Mouse (Mus musculus): ENCODE measurements around the gene Myadml2. TPM values are rescaled to one million over a fixed set of nuclear protein-coding genes. Genes with fewer than 3 reads are reported as not detected.
A peak's percentile ranks its signal among the peaks of the same experiment; 100 is the strongest.

Gene Myadml2
- polyA plus RNA-seq, 1 experiment from 2014 or later = 0.68 TPM

- H3K27ac ChIP-seq = no peak within 1 kb of the TSS
- 5% methylated on average over 45 of the region's 45 CpGs for WGBS
- H3K9ac ChIP-seq (replicated peaks) = peak within 1 kb of the TSS; percentile 65
- peaks cover 16% of the 10 kb centered on the region for H3K4me1 ChIP-seq (replicated peaks)
- H3K4me2 ChIP-seq = peak within 1 kb of the TSS; percentile 62
- H3K27me3 ChIP-seq = peaks cover 30% of the 10 kb centered on the region
- H3K9me3 ChIP-seq = no peaks in the 10 kb centered on the region
- H3K36me3 ChIP-seq = peaks cover 79% of the 10 kb centered on the region
- H3K4me3 ChIP-seq (replicated peaks) = peak within 1 kb of the TSS; percentile 31
- ATAC-seq (ENCODE audit: insufficient number of reproducible peaks, insufficient read depth, low FRiP score, low TSS enrichment, low read depth) = no peak
These were observed 39.5 kb downstream of the Myadml2 start, which contains the start of gene Npb for GRCm38 (mm10) chr11:120608241-120609034. Gene Npb (plus strand): TSS chr11:120608477.

DNA sequence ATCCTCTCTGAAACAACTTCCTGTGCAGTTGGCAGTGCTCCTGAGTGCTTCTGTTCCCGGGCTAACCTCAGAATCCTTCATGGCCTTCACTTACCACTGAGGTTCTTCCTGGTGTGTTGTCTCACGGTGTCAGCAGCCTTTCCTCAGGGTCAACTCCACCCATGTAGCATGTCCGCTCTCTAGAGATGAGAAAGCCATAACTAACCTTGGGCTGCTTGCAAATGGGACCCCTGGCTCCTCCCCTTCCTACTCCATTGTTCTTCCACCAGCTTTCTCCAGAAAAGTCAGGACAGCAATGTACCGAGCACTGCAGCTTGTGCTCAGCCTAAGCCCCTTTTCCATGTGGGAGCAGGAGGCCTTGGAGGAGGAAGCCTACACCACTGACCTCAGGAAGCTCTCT is 41.2 kb downstream of the Myadml2 start:
- H3K27ac ChIP-seq = no peak overlapping the region
- 84% methylated on average over 4 of the region's 4 CpGs for WGBS
- peaks cover 79% of the 10 kb centered on the region for H3K36me3 ChIP-seq

GRCm38 (mm10) chr11:120605667-120606066 is 42.3 kb downstream of the Myadml2 start:
- no peak for ATAC-seq (ENCODE audit: insufficient number of reproducible peaks, insufficient read depth, low FRiP score, low TSS enrichment, low read depth)
- H3K27me3 ChIP-seq = peaks cover 30% of the 10 kb centered on the region
- H3K9me3 ChIP-seq = no peaks in the 10 kb centered on the region
- H3K4me1 ChIP-seq (replicated peaks) = peaks cover 16% of the 10 kb centered on the region
- no peak overlapping the region for H3K4me2 ChIP-seq
- peaks cover 77% of the 10 kb centered on the region for H3K36me3 ChIP-seq
- H3K27ac ChIP-seq = no peak overlapping the region
- WGBS = 94% methylated on average over 7 of the region's 7 CpGs
- H3K4me3 ChIP-seq (replicated peaks) = no peak overlapping the region
- H3K9ac ChIP-seq (replicated peaks) = no peak overlapping the region

More for the DNA sequence above, 41.2 kb downstream of the Myadml2 start:
- Histone ChIP-seq H3K4me3 (replicated peaks) (no peak overlapping the region), H3K9ac (replicated peaks) (no peak overlapping the region), H3K27me3 (peaks cover 30% of the 10 kb centered on the region), H3K4me2 (no peak overlapping the region), H3K4me1 (replicated peaks) (peaks cover 16% of the 10 kb centered on the region), H3K9me3 (no peaks in the 10 kb centered on the region)
- ATAC-seq (ENCODE audit: insufficient number of reproducible peaks, insufficient read depth, low FRiP score, low TSS enrichment, low read depth) = no peak

- Histone ChIP-seq H3K27me3 (peaks cover 16% of the 10 kb centered on the region), H3K4me3 (replicated peaks) (no peak overlapping the region), H3K4me2 (no peak overlapping the region), H3K9me3 (no peaks in the 10 kb centered on the region), H3K4me1 (replicated peaks) (peaks cover 17% of the 10 kb centered on the region), H3K36me3 (peaks cover 74% of the 10 kb centered on the region), H3K27ac (no peak overlapping the region), H3K9ac (replicated peaks) (no peak overlapping the region)
- ATAC-seq (ENCODE audit: insufficient number of reproducible peaks, insufficient read depth, low FRiP score, low TSS enrichment, low read depth) = no peak
- 89% methylated on average over 2 of the region's 2 CpGs for WGBS
These were observed 44.4 kb downstream of the Myadml2 start for GRCm38 (mm10) chr11:120603545-120603944.

DNA sequence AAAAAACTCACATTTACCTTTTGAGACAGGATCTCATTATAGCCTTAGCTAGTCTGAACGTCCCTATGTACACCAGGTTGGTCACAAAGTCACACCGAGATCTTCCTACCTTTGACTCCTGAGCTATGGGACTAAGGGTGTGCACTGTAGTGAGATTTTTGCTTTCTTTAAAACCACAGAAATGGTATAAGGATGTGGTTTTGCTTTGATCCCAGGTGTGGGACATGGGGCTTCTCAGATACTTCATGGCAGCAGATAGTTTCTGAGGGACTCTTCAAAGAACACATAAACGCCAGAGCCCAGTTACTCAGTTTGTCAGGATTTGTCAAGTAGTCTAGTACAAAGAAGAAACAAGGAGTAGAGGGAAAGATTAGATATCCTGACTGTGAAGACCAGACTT is 47.2 kb downstream of the Myadml2 start:
- H3K9ac ChIP-seq (replicated peaks) = no peak overlapping the region
- ATAC-seq (ENCODE audit: insufficient number of reproducible peaks, insufficient read depth, low FRiP score, low TSS enrichment, low read depth) = no peak
- peaks cover 74% of the 10 kb centered on the region for H3K36me3 ChIP-seq
- WGBS = 95% methylated on average over 3 of the region's 3 CpGs
- no peak overlapping the region for H3K4me3 ChIP-seq (replicated peaks)
- peaks cover 24% of the 10 kb centered on the region for H3K4me1 ChIP-seq (replicated peaks)
- no peak overlapping the region for H3K4me2 ChIP-seq
- H3K27ac ChIP-seq = no peak overlapping the region
- no peaks in the 10 kb centered on the region for H3K9me3 ChIP-seq
- no peaks in the 10 kb centered on the region for H3K27me3 ChIP-seq

DNA sequence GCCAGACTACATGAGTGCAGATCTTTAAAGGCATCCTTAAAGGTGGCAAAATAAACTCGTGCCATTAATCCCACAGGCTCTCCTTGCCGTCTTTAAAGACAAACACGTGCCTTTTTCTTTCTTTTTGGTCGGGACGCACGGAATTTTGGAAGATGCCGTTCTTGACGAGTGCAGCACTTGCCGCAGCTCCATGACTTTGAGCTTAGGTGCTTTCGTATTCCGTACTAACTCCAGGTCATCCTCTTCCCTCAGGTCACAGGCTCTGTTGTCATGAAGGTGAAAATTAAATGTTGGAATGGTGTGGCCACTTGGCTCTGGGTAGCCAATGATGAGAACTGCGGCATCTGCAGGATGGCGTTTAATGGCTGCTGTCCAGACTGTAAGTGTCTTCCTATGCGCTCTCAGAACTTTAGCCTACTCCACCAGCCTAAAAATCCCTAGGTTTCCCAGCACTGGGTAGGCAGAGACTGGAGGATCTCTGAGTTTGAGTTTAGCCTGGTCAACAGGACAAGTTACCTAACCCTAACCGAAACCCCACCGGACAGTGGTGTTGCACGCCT is 48.9 kb downstream of the Myadml2 start:
- H3K9me3 ChIP-seq = no peaks in the 10 kb centered on the region
- peak overlapping the region; percentile 98 for H3K4me2 ChIP-seq
- ATAC-seq (ENCODE audit: insufficient number of reproducible peaks, insufficient read depth, low FRiP score, low TSS enrichment, low read depth) = no peak
- WGBS = 44% methylated on average over 17 of the region's 17 CpGs
- peak overlapping the region; percentile 99 for H3K9ac ChIP-seq (replicated peaks)
- no peaks in the 10 kb centered on the region for H3K27me3 ChIP-seq
- H3K36me3 ChIP-seq = peaks cover 73% of the 10 kb centered on the region
- peak overlapping the region; percentile 89 for H3K27ac ChIP-seq
- H3K4me1 ChIP-seq (replicated peaks) = peaks cover 24% of the 10 kb centered on the region
- H3K4me3 ChIP-seq (replicated peaks) = peak overlapping the region; percentile 100

- Histone ChIP-seq H3K27me3 (no peaks in the 10 kb centered on the region), H3K27ac (peak within 1 kb of the TSS; percentile 89), H3K4me2 (peak within 1 kb of the TSS; percentile 98), H3K4me1 (replicated peaks) (peaks cover 24% of the 10 kb centered on the region), H3K4me3 (replicated peaks) (peak within 1 kb of the TSS; percentile 100), H3K9ac (replicated peaks) (peak within 1 kb of the TSS; percentile 99), H3K36me3 (peaks cover 73% of the 10 kb centered on the region), H3K9me3 (no peaks in the 10 kb centered on the region)
- under 1% methylated on average over 88 of the region's 88 CpGs for WGBS
- ATAC-seq (ENCODE audit: insufficient number of reproducible peaks, insufficient read depth, low FRiP score, low TSS enrichment, low read depth) = peak; percentile 96
These were observed 49.5 kb downstream of the Myadml2 start, which contains the start of the genes Alyref and Anapc11 for GRCm38 (mm10) chr11:120598283-120598989. Gene Alyref (minus strand): TSS chr11:120598365. Gene Anapc11 (plus strand): TSS chr11:120598421.

DNA sequence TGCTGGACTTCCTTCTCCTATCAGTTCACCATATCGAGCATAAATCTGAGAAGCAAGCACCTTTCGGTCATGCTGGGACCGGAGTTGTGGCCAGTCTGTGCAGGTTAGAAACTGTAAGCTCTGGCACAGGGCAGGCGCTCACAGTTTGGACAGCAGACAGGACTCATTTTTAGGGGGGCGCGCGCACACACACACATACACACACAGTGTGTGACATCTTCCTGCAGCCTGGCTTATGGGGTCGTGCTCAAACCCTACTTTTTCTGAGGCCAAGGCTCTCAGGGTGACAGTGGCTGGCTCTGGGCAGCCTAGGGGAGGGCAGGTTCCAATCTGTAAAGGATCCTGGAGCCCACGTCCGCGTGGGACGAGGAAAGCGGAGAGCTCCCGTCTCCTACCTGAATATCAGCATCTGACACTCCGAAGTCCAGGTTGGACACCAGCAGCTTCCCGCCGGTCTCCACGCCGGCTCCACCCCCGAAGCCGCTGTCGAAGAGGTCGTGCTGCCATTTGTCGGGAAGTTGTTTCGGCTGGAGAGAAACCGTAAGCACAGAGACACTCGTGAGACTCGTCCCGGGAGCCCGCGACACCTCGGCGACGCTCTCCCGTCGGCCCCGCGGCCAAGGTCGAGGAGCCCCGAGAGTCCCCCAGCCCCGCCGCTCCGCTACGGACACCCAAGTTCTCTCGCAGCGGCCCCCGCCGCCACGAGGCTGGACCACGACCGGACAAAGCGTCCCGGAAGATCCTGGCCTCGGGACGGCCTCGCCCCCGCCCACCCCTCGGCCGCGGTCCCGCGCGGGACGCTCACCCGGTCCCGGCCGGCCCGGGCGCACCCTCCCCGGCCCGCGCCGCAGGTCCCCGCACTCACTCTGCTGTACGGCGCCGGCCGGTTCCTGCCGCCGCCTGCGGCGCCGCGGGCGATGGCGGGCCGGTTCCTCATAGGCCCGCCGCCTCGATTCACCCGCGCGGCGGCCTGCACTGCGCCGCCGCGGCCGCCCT is 50.4 kb downstream of the Myadml2 start:
- H3K4me3 ChIP-seq (replicated peaks) = peak overlapping the region; percentile 100
- WGBS = 4% methylated on average over 96 of the region's 99 CpGs
- H3K9me3 ChIP-seq = no peaks in the 10 kb centered on the region
- ATAC-seq (ENCODE audit: insufficient number of reproducible peaks, insufficient read depth, low FRiP score, low TSS enrichment, low read depth) = peak; percentile 57
- peak overlapping the region; percentile 89 for H3K27ac ChIP-seq
- peaks cover 24% of the 10 kb centered on the region for H3K4me1 ChIP-seq (replicated peaks)
- peak overlapping the region; percentile 99 for H3K9ac ChIP-seq (replicated peaks)
- no peaks in the 10 kb centered on the region for H3K27me3 ChIP-seq
- peaks cover 73% of the 10 kb centered on the region for H3K36me3 ChIP-seq
- H3K4me2 ChIP-seq = peak overlapping the region; percentile 98
